Comparison of ENCODE assay signal across 8 mouse cellular contexts in genomic region chr5:147076026-147076798, GRCm38 (mm10). TPM values are rescaled to one million over a fixed set of nuclear protein-coding genes. Genes with fewer than 3 reads are reported as not detected.
A peak's percentile ranks its signal among the peaks of the same experiment; 100 is the strongest.
DNase-seq lines count a peak whose midpoint lies in the region; ATAC-seq lines count a peak whose summit lies in the region.

Lnx2 (minus strand) TSS chr5:147076586.

- peak; percentile 98 for ATAC-seq in hindbrain, embryonic 12.5 days (ENCODE audit: low FRiP score)

- H3K4me3 ChIP-seq in hindbrain, embryonic 12.5 days = peak within 1 kb of the TSS; percentile 59

- peak within 1 kb of the TSS; percentile 84 for H3K27ac ChIP-seq in hindbrain, embryonic 12.5 days

- H3K9me3 ChIP-seq in hindbrain, embryonic 12.5 days (replicated peaks) = no peaks in the 10 kb centered on the region

- peak within 1 kb of the TSS; percentile 77 for H3K9ac ChIP-seq in hindbrain, embryonic 12.5 days

- peaks cover 5% of the 10 kb centered on the region; the same call in 1 of the 2 replicates for H3K27me3 ChIP-seq in hindbrain, embryonic 12.5 days

- H3K4me2 ChIP-seq in hindbrain, embryonic 12.5 days (replicated peaks) = peak within 1 kb of the TSS; percentile 75

- peak; percentile 99 for DNase-seq in NIH3T3 (ENCODE audit: low read depth)
- peak; percentile 98 to 99 for DNase-seq in cerebellum, postnatal 10 days
- DNase-seq in frontal cortex, postnatal 10 days (ENCODE audit: low spot score in 2 of 2) = peak; percentile 96 to 98
- peak; percentile 97 to 99 for DNase-seq in layer of hippocampus, postnatal 14 days (ENCODE audit: low spot score in 2 of 2)
- DNase-seq in lung, postnatal 14 days = peak; percentile 98
- DNase-seq in retina, adult 2 months (ENCODE audit: low read depth, low spot score) = peak; percentile 96
- peak; percentile 98 for DNase-seq in thymus, postnatal 36 days

- no peaks in the 10 kb centered on the region for H3K36me3 ChIP-seq in hindbrain, embryonic 12.5 days

- H3K4me1 ChIP-seq in hindbrain, embryonic 12.5 days = peaks cover 19% of the 10 kb centered on the region

- WGBS in hindbrain, embryonic 12.5 days = under 1% methylated on average over 65 of the region's 65 CpGs

RNA-seq across cellular contexts. Expression of gene Lnx2, which starts in this region (rescaled TPM):
- polyA plus RNA-seq in hindbrain, embryonic 12.5 days (2016; fragmentation: Nextera tagmentation; extraction: Ambion mirVana) = 8.8 and 9.4 TPM in 2 replicates
- total RNA-seq in layer of hippocampus, postnatal 14 days (2021) = 1 to 10 TPM; 5.2 to 6.1 TPM

Comparison
In these comparisons a context has a peak if more than half of its experiments do, and no peak if none do; other contexts are left out.
1. Peak in every context shown above with its lines: DNase-seq, ATAC-seq, H3K4me3 ChIP-seq and H3K27ac ChIP-seq.